Mouse (Mus musculus): Measurements from ENCODE around the gene Nup37.
A peak's percentile ranks its signal among the peaks of the same experiment; 100 is the strongest.

The Nup37 gene

DNA sequence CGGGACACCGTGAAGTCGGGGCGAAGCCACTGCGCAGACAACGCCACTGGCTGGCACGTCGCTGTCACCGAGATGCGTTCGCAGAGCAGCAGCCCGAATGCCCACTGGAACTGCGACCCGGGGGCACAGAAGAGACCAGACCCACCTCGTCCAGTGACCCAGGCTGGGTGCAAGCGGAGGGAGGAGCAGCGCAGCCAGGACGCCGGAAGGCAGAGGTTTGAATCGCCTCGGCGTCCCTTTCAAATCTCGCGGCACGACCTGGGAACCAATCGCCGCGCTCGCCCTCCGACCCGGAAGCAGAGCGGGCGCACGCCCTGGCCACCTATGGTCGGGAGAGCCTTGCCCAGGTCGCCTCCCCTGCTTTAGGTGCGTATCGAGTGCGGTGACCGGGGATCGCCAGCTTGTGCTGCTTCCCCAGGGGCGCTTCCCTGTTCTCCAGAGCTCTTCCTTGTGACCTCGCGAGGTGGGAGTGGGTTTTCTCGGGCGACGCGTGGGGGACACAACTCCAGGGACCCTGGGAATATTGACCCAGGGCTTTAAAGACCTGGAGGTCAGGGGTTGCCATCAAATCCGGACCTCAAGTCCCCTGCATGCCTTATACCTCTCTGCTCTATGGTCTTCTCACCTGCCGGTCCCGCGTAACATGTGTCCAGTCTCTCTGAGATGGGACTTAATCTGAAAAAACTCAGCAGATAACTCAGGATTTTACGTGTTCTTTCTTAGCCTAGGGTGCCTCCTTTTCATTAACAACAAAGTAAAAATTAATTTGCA lies at the start of gene Nup37, which contains the start of gene Parpbp:
Gene Nup37 (plus strand): TSS at position 286 of the 771 bp plus-strand sequence.
Gene Parpbp (minus strand): TSS at position 235 of the 771 bp plus-strand sequence.
- DNase-seq (ENCODE audit: inconsistent ontology term), result peak; percentile 88

- DNase-seq (ENCODE audit: inconsistent ontology term), result no peak
These were observed 40.6 kb upstream of the Nup37 start for GRCm38 (mm10) chr10:88106169-88106568.

DNA sequence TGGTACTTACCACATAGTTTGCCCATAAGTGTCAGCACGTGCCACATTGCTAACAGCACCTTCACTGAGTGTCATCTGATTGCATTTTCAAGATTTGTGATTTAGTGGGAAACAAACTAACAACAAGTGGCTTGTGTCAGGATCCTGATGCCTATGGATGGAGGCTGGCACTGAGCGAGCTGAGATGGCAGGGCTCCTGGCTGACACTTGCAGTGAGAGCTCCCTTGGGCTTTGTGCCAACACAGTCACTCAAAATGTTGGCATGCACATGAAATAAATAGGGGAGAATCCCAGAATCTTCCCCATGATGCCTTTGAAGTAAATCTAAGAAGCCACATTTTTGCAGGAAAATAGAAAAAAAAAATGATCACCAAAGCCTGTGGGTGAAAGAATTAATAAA lies 33.5 kb upstream of the Nup37 start:
- DNase-seq (ENCODE audit: inconsistent ontology term), result peak; percentile 11

DNA sequence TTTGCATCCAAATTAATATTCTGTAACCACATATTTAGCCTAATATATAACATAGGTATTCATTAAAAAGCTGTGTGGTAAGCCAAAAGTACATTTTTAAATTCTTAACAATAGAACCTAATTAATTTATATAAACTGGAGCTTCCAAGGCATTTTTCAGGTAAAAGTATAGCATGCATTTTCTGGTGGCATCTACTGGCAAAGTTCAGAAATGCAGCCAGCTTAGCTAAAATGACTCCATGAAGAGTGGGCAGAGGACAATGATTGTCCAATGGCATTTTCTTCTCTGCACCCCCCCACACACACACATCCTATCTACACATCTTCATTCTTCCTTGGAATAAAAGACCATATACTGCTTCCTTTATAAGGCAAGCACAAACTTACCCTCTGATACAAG lies 27.1 kb upstream of the Nup37 start:
- DNase-seq (ENCODE audit: inconsistent ontology term), result peak; percentile 6

DNA sequence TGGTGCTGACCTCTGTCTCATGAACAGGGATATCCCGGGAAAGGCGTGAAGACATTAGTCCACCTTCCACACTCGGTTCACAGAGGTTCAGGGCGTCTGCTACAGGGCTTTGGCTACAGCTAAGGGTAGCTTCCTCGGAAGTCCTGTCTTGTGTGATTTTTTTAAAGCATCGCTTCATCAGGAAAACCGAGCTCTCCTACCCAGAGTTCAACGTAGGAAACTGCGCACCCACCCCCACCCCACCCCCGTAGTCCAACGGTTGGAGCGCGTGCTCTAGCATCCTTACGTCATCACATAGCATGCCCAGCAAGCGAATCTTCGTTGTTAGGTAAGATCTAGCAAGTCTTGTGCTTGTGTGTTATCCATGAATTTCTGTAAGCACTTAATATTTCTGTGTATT lies 11.2 kb upstream of the Nup37 start:
- no peak for DNase-seq (ENCODE audit: inconsistent ontology term)

GRCm38 (mm10) chr10:88146187-88146586 lies 605 bp upstream of the Nup37 start:
- DNase-seq (ENCODE audit: inconsistent ontology term), result no peak

DNA sequence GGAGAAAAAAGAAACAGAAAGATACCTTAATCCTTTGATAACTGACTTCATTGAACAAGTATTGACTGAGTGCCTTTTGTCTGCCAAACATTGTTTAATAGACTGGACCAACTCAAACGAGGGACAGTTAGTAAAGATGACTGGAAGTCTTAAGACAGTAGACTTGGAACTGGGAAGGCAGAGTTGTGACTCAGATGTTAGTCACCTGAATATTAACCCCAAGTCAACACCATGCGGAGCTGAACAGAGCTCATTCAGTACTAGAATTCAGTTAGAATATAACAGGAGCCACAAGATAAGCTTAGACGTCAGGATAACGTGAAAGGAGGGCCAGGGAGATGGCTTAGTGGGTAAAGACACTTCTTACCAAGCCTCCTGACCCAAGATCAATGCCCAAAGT lies 3.6 kb downstream of the Nup37 start:
- DNase-seq (ENCODE audit: inconsistent ontology term), result no peak

- no peak for DNase-seq (ENCODE audit: inconsistent ontology term)
These were observed 4.9 kb downstream of the Nup37 start for GRCm38 (mm10) chr10:88151658-88152057.

DNA sequence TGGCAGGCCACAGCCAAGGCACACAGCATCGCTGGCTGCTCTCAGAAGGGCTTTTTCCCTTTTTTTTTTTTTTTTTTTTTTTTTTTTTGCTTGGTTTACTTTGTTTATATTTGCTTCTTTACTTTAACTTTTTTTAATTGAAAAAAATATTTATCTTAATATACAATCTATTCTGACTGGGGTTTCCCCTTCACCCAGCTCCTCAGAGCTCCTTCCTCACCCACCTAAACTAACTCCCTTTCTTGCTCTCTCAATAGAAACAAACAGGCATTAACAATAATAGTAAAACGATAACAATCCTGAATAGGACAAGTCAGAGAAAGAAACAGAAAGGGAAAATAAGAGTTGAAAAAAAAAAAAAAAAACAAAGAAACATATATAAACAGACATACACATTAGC lies 15.3 kb downstream of the Nup37 start:
- no peak for DNase-seq (ENCODE audit: inconsistent ontology term)

GRCm38 (mm10) chr10:88162676-88163075 lies 15.9 kb downstream of the Nup37 start:
- no peak for DNase-seq (ENCODE audit: inconsistent ontology term)

DNA sequence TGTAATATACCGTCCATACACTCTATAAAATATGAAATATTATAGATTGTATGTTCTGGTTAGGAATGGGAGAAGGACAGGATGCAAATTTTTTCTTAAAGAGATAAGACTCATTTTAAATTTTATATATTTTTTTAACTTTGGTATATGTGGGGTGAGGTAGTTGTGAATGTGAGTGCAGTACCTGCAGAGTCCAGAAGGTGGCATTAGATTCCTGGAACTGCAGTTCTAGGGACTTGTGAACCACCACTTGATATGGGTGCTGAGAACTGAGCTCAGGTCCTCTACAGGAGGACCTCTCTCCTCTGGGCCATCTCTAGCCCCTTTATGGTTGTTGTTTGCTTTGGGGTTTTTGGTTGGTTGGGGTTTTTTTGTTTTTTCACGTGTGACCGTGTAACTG lies 19.4 kb downstream of the Nup37 start:
- DNase-seq (ENCODE audit: inconsistent ontology term), result no peak

DNA sequence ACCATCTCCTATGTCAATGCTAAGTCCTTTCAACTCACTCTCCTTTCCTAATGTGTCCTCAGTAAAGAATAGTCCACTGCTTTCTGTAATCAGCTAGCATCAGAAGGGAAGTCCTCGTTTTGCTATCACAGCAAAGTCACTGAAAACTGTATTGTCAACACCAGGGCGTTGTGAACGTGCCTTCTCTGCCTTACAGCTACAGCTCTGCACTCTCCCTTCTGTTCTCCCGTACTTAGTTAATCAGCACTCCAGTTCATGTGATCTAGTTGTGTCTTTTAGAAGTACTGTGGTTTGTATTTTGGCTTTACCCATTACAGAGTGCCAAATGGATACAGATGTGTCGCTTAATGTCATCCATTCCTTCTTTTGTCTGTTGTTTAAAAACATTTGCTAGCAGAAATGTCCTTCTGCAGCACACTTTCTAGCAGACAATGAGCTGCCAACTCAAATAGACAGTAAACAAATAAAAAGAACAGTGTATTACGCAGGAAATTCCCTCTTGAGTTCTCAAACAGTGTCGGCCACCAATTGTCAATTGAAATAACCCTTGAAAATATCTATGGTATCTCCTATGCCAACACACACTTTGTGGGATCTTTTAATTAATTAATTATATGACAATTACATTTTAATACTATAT lies 20.8 kb downstream of the Nup37 start:
- DNase-seq (ENCODE audit: inconsistent ontology term), result no peak

DNA sequence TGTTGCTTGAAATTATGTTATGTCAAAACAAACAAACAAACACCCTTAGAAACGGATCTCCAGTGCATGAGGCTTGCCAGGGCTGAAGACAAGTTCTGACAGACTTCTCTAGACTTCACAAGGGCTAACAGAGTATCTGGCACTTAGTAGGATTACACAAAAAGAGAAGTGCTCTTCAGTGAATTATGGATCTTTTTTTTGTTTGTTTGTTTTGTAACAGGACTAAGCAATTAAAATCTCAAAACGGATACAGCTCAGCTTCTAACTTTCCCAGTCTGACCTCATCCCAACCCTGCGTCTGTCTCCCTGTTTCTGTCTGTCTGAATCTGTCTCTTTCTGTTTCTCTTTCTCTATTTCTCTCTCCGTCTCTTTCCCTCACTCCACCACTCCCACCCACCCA lies 53.7 kb downstream of the Nup37 start:
- DNase-seq (ENCODE audit: inconsistent ontology term), result peak; percentile 21

- DNase-seq (ENCODE audit: inconsistent ontology term), result peak; percentile 95
These were observed 54.3 kb downstream of the Nup37 start, which contains the start of gene Washc3 for GRCm38 (mm10) chr10:88200951-88201638. Washc3 (plus strand) TSS chr10:88201093.

- DNase-seq (ENCODE audit: inconsistent ontology term), result no peak
These were observed 54.9 kb downstream of the Nup37 start for GRCm38 (mm10) chr10:88201650-88202049.

- no peak for DNase-seq (ENCODE audit: inconsistent ontology term)
These were observed 55.8 kb downstream of the Nup37 start for GRCm38 (mm10) chr10:88202581-88202980.

- DNase-seq (ENCODE audit: inconsistent ontology term), result no peak
These were observed 56.4 kb downstream of the Nup37 start for GRCm38 (mm10) chr10:88203236-88203635.

- no peak for DNase-seq (ENCODE audit: inconsistent ontology term)
These were observed 65.9 kb downstream of the Nup37 start for GRCm38 (mm10) chr10:88212644-88213043.

DNA sequence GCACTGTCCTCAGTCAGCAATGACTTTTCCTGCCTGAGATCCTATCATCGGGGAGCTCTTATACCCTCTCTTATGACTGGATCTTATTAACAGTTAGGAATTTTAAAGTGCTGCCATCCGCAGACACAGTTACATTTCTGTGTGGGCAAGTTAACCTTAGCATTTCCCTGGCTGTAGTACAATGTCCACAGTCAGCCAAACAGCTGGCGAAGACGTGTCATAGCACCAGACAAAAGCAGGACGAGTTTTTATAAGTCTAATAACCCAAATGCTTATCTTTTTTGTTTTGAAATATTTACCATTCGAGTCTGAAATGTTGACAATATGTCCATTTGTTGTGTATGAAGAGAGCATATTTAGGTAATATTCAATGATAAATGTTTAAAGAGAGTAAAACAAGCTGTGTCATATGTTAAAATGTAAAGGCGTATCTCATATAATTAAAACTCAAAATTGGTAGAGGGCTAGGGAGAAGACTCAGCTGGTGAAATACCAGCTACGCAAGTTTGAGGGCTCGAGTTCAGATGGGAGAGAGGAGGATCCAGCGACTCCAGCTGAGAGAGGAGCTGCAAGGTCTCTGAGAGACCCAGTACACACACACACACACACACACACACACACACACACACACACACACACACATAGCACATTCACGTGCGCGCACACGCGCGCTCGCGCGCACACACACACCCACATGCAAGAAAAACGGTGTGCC lies 68.2 kb downstream of the Nup37 start:
- no peak for DNase-seq (ENCODE audit: inconsistent ontology term)

DNA sequence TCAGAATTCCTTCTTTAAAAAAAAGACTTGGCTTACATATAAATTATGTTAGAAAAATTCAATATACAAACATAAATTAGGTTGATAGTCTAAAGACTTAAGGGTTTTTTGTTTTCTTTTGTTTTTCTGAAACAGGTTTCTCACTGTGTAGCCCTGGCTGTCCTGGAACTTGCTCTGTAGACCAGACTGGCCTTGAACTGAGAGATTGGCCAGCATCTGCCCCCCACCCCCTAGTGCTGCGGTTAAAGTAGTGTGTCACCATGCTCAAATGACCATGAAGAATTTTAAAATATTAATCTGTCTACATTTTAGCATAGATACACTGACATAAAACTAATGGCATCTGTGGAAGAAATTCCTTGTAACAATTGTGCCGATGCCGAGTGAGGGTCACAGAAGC lies 71.4 kb downstream of the Nup37 start:
- no peak for DNase-seq (ENCODE audit: inconsistent ontology term)

DNA sequence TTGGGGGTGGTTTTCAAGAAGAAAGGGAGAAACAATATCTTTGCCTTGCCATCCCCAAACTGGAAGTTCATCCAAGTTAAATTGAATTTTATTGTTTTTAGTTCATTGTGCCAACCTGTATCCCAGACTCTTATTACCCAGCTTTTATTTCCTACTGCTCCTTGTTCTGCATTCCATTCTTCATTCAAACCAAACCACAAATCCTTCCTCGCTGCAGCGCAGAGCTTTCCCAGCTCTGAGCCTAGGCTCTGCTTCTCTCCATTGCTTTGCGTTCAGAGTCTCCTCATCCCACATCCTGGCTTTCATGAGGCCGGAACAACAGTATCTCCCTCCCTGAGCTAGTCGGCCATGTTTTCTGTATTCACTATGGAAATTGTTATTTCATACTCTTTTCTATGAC lies 74.9 kb downstream of the Nup37 start:
- DNase-seq (ENCODE audit: inconsistent ontology term), result no peak

DNA sequence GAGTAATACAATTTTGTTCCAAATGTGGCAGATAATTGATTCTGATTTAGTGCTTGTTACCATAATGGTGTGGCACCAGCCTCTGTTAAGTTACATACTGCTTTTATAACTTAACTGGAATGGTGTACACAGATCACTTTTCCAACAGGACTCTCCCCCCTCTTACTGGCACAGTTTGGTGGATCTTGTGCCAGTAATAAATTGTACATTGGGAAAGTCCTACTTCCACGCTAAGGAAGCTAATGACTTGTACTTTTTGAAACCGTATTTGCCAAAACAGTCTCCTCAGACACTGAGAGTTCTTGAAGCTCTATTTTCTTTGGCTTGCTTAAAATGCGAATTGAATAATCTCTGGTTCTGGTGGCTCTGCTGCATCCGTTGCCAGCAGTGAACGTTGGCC lies 78.6 kb downstream of the Nup37 start:
- DNase-seq (ENCODE audit: inconsistent ontology term), result no peak

Measured in Muller cell, postnatal 12 days (primary cell).